Mouse (Mus musculus) urinary bladder, postnatal 36 days (tissue): ENCODE data around the gene Myom1.
A peak's percentile ranks its signal among the peaks of the same experiment; 100 is the strongest.

Experiments
- DNase-seq, 2 experiments: peaks; one replicate each; pipeline ENCODE4 v3.0.0; 2022; ENCODE audit warnings: low spot score in 2 of 2, mixed read lengths in 1 of 2

Myom1 gene

GRCm38 (mm10) chr17:71097209-71097597 lies 94.8 kb downstream of the Myom1 start:
- no peak for DNase-seq

GRCm38 (mm10) chr17:71098606-71099005 lies 96.2 kb downstream of the Myom1 start:
- no peak for DNase-seq

GRCm38 (mm10) chr17:71102571-71103551 lies 100.4 kb downstream of the Myom1 start:
- no peak for DNase-seq

- DNase-seq, result no peak
Measured at GRCm38 (mm10) chr17:71105297-71105696, 102.9 kb downstream of the Myom1 start.

GRCm38 (mm10) chr17:71106250-71106649 lies 103.8 kb downstream of the Myom1 start:
- DNase-seq, result no peak

GRCm38 (mm10) chr17:71110753-71111265 lies 108.4 kb downstream of the Myom1 start:
- DNase-seq, result no peak

GRCm38 (mm10) chr17:71112689-71113088 lies 110.3 kb downstream of the Myom1 start:
- no peak for DNase-seq

- no peak for DNase-seq
Measured at GRCm38 (mm10) chr17:71114282-71114681, 111.8 kb downstream of the Myom1 start.

GRCm38 (mm10) chr17:71117956-71118355 lies 115.5 kb downstream of the Myom1 start:
- no peak for DNase-seq

- no peak for DNase-seq
Measured at GRCm38 (mm10) chr17:71118607-71119006, 116.2 kb downstream of the Myom1 start.

- DNase-seq, result no peak
Measured at GRCm38 (mm10) chr17:71120626-71121025, 118.2 kb downstream of the Myom1 start.

- no peak for DNase-seq
Measured at GRCm38 (mm10) chr17:71124061-71124670, 121.7 kb downstream of the Myom1 start.

- DNase-seq, result no peak
Measured at GRCm38 (mm10) chr17:71124674-71125073, 122.2 kb downstream of the Myom1 start.

GRCm38 (mm10) chr17:71125519-71125918 lies 123.1 kb downstream of the Myom1 start:
- DNase-seq, result no peak

- no peak for DNase-seq
Measured at GRCm38 (mm10) chr17:71126001-71126400, 123.6 kb downstream of the Myom1 start.

- DNase-seq, result peak in 1 of 2 experiments; percentile 7
Measured at GRCm38 (mm10) chr17:71127464-71128110, 125.2 kb downstream of the Myom1 start.

GRCm38 (mm10) chr17:71129489-71130261 lies 127.2 kb downstream of the Myom1 start:
- DNase-seq, result no peak

- DNase-seq, result no peak
Measured at GRCm38 (mm10) chr17:71132221-71132620, 129.8 kb downstream of the Myom1 start.

GRCm38 (mm10) chr17:71132856-71133439 lies 130.5 kb downstream of the Myom1 start:
- no peak for DNase-seq

- DNase-seq, result no peak
Measured at GRCm38 (mm10) chr17:71134441-71134955, 132.1 kb downstream of the Myom1 start.

- DNase-seq, result no peak
Measured at GRCm38 (mm10) chr17:71135108-71135507, 132.7 kb downstream of the Myom1 start.
